Mouse (Mus musculus): ENCODE data around the gene Hdgfl3. TPM values are rescaled to one million over a fixed set of nuclear protein-coding genes. Genes with fewer than 3 reads are reported as not detected.

Hdgfl3 gene
- polyA plus RNA-seq, 1 experiment from 2014 or later = 24.0 TPM

DNA sequence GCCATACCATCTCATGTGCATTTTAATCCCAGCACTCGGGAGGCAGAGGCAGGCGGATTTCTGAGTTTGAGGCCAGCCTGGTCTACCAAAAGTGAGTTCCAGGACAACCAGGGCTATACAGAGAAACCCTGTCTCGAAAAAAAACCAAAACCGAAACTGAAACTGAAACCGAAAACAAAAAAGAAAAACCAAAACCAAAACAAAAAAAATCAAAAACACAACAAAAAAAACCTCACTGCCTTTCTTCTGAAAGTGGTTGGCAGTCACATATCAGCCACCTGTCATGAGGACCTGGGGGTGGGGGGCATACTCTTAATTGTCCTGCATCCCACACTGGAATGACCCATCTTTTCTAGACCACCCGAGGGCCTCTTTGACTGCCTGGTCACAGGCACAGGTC is 69.7 kb downstream of the Hdgfl3 start:
- no peak overlapping the region for H3K27ac ChIP-seq

DNA sequence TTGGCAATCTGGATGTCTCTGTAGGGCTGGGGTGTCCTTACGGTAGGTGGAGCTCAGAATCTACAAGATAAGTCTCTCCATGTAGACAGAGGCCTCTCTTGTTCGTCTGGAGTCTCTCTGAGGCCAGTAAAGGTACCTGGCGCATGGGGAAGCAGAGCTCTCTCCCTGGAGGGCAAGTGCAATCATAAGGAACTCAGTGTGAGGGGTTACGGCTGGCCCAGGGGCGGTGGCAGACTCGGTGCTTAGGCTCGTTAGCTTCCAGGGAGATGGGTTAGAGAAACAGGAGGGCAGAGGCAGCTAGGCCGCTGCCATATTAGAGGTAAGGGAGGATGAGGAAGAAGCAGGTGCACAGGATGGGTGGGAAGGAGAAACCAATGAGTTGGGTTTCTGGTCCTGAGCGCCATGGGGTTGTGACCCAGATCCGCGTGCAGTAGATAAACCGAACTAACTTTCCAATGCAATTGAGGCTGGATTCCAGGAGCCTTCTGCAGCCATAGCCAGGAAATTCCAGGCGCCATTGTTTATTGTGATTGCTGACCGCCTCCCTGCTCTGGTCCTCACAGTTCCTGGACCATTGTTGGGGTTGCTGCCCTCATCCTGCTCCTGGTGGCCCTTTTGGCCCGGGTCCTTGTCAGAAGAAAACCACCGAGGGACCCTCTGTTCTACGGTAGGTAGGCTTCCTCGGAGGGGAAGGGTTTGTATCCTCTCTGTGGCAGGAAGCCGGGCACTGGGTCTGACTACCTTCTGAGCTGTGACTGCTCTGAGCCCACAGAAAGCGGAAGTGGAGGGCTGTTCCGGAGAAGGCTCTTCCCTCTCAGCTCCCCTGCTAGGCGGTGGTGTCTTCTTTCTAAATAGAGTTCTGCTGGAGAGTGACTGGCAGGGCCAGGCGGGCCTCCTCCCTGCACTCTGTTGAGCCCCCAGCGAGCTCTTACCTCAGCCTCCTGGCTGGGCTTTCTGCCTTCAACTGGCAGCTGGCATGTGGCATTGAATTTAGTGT is 71.4 kb downstream of the Hdgfl3 start:
- H3K9me3 ChIP-seq = no peaks in the 10 kb centered on the region
- H3K4me3 ChIP-seq = no peak overlapping the region
- no peaks in the 10 kb centered on the region for H3K36me3 ChIP-seq
- peaks cover 49% of the 10 kb centered on the region for H3K27me3 ChIP-seq
- H3K4me2 ChIP-seq = no peak overlapping the region
- H3K4me1 ChIP-seq = peaks cover 11% of the 10 kb centered on the region
- 76% methylated on average over 24 of the region's 24 CpGs for WGBS
- H3K9ac ChIP-seq = no peak overlapping the region
- H3K27ac ChIP-seq = peak overlapping the region; percentile 7; the same call in 1 of the 2 replicates
- ATAC-seq (ENCODE audit: insufficient number of reproducible peaks, insufficient read depth, low FRiP score, low TSS enrichment, low read depth) = no peak

More for the DNA sequence above, 69.7 kb downstream of the Hdgfl3 start:
- ATAC-seq (ENCODE audit: insufficient number of reproducible peaks, insufficient read depth, low FRiP score, low TSS enrichment, low read depth) = no peak
- WGBS = 86% methylated on average over 6 of the region's 6 CpGs
- Histone ChIP-seq H3K4me1 (peaks cover 4% of the 10 kb centered on the region), H3K27me3 (peaks cover 32% of the 10 kb centered on the region), H3K4me2 (no peak overlapping the region), H3K9me3 (no peaks in the 10 kb centered on the region), H3K4me3 (no peak overlapping the region), H3K9ac (no peak overlapping the region), H3K36me3 (no peaks in the 10 kb centered on the region)

DNA sequence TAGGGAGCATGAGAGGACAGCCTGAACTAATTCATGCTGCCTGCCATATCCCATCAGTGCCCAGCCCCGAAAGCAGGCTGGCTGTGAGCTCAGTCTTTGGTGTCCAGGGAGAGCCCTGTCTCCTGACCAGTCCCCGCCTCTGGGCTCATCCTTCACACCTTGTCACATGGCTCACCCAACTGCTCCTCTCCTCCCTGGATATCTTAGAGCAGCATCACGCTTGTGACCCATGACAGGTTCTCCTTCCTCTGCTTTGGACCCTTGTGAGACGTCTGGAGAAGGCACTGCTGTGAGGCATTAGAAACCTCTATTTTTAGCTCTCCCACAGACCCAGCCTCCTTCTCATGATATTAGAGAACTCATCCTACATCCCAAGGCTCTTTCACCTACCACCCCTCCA is 72.4 kb downstream of the Hdgfl3 start:
- H3K36me3 ChIP-seq = no peaks in the 10 kb centered on the region
- H3K4me2 ChIP-seq = no peak overlapping the region
- no peaks in the 10 kb centered on the region for H3K9me3 ChIP-seq
- H3K4me3 ChIP-seq = no peak overlapping the region
- peaks cover 11% of the 10 kb centered on the region for H3K4me1 ChIP-seq
- H3K9ac ChIP-seq = no peak overlapping the region
- no peak overlapping the region for H3K27ac ChIP-seq
- peaks cover 59% of the 10 kb centered on the region for H3K27me3 ChIP-seq
- WGBS = 75% methylated on average over 4 of the region's 4 CpGs
- ATAC-seq (ENCODE audit: insufficient number of reproducible peaks, insufficient read depth, low FRiP score, low TSS enrichment, low read depth) = no peak

DNA sequence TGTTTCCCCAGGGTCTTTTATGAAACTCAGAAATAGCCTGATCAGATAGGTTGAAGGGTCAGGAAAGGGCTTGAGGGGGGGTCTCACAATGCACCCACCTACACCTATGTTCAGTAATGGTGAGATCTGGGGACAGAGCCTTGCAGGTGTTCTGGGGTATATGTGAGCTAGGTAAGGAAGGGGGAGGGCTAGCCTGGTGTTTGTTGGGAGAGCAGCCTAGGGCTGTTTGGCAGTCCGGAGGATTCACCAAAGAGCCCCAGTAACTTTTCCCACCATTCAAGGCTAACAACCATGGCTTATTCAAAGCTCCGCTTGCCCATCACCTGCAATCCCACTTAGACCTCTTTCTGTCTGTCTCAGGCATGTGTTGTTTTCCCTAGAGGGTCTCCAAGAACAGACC is 72.8 kb downstream of the Hdgfl3 start:
- Histone ChIP-seq H3K27me3 (peaks cover 62% of the 10 kb centered on the region), H3K4me1 (peaks cover 11% of the 10 kb centered on the region), H3K9me3 (no peaks in the 10 kb centered on the region), H3K36me3 (no peaks in the 10 kb centered on the region), H3K4me3 (no peak overlapping the region), H3K9ac (no peak overlapping the region), H3K27ac (no peak overlapping the region), H3K4me2 (no peak overlapping the region)
- 78% methylated on average over 2 of the region's 2 CpGs for WGBS
- ATAC-seq (ENCODE audit: insufficient number of reproducible peaks, insufficient read depth, low FRiP score, low TSS enrichment, low read depth) = no peak

DNA sequence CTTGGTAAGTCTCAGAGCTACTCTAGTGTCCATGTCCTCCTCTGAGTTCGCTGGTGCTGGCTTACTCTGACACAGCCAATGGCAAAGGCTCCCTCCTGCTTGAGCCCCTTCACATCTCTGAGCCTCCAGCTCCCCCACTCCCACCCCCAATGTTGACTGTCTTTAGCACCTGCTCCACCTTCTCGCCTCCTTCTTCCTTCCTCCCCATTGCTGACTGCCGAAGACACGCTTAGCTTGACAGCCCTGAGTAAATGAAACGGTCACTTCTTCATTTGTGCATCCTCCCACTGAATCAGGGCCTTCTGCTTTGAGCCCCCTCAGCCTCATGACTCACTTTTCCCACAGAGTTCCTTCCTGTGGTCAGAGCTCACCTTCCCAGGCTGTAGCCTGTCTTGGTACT is 73.3 kb downstream of the Hdgfl3 start:
- no peak for ATAC-seq (ENCODE audit: insufficient number of reproducible peaks, insufficient read depth, low FRiP score, low TSS enrichment, low read depth)
- no peaks in the 10 kb centered on the region for H3K36me3 ChIP-seq
- no peak overlapping the region for H3K4me2 ChIP-seq
- no peak overlapping the region for H3K4me3 ChIP-seq
- peaks cover 64% of the 10 kb centered on the region for H3K27me3 ChIP-seq
- no peaks in the 10 kb centered on the region for H3K9me3 ChIP-seq
- 78% methylated on average over 5 of the region's 5 CpGs for WGBS
- no peak overlapping the region for H3K27ac ChIP-seq
- H3K4me1 ChIP-seq = peaks cover 11% of the 10 kb centered on the region
- H3K9ac ChIP-seq = no peak overlapping the region

DNA sequence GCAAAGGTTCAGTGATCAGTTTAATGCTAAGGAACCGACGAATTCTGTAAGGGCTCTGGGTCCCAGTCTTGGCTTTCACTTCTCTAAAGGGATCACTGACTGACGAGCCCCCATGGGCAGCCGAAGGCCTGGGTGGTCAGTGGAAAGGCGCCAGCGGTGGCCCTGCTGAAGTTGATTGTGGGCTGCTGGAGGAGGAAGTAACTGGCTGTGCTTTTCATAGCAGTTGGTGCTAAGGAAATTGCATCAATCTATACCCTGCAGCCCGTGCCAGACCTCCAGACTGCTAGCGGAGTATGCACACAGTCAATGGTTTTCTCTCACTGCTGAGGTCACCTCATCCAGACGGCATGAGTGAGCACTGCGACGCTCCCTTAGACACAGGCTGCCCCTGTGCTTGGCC is 74.2 kb downstream of the Hdgfl3 start:
- Histone ChIP-seq H3K4me1 (peaks cover 11% of the 10 kb centered on the region), H3K4me3 (peak overlapping the region; percentile 68), H3K27me3 (peaks cover 64% of the 10 kb centered on the region), H3K36me3 (no peaks in the 10 kb centered on the region), H3K9me3 (no peaks in the 10 kb centered on the region), H3K27ac (no peak overlapping the region), H3K4me2 (peak overlapping the region; percentile 96), H3K9ac (no peak overlapping the region)
- 48% methylated on average over 11 of the region's 11 CpGs for WGBS
- no peak for ATAC-seq (ENCODE audit: insufficient number of reproducible peaks, insufficient read depth, low FRiP score, low TSS enrichment, low read depth)

DNA sequence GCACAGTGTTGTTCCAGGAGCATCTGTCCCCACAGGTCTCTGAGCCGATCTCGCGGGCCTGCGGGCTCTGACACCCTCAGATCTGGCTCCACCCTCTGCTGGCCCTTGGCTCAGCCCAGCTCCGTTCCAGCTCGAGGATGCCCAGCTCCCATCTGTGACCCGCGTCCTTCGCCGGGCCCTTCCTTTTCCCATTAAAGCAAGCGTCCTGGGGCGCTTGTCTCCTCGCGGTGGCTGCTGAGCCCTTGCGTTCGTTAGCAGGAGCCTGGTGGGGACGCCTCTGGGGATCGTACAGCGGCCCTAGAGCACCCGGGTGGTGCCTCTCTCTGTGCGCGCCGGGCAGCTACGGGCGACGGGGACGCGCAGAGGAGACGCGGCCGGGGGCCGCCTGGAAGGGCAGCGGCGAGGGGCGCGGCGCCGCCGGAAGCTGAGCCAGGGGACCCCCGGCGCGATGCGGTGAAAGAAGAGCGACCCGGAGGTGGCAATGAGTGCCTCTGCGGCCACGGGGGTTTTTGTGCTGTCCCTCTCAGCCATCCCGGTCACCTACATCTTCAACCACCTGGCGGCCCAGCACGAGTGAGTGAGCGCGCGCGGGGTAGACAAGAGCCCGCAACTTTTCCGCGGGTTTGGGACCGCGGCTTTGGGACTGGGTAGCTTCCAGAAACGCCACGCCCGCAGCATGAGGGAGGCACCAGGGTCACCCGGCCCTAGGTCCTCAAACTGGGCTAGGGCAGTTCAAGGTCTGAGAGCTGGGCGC is 75.1 kb downstream of the Hdgfl3 start, which contains the start of gene Tm6sf1:
TSS of gene Tm6sf1 (plus strand) at position 34 of the 754 bp plus-strand sequence.
- no peak for ATAC-seq (ENCODE audit: insufficient number of reproducible peaks, insufficient read depth, low FRiP score, low TSS enrichment, low read depth)
- WGBS = under 1% methylated on average over 64 of the region's 64 CpGs
- H3K27ac ChIP-seq = no peak within 1 kb of the TSS

DNA sequence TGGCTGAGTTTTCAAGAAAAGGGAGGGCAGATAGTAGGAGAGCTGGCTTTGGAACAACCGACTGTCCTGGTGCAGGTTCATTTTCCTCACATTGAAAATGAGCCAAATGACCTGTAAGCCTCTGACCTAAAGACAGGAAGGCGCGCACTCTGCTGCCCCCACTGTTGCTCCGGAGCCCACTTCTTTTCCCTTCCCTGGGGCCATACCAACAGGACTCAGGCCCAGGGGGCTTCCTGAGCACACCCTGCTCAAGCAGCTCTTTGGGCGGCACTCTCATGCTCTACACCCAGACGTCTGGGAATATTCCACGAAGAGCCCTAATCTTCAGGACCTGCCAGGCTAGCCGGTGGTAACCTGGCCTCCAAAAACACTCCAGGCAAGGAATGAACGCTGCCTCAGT is 76.0 kb downstream of the Hdgfl3 start:
- Histone ChIP-seq H3K27me3 (peaks cover 64% of the 10 kb centered on the region), H3K9me3 (no peaks in the 10 kb centered on the region), H3K4me2 (peak overlapping the region; percentile 96), H3K36me3 (no peaks in the 10 kb centered on the region), H3K27ac (no peak overlapping the region), H3K9ac (no peak overlapping the region), H3K4me3 (peak overlapping the region; percentile 68), H3K4me1 (peaks cover 11% of the 10 kb centered on the region)
- ATAC-seq (ENCODE audit: insufficient number of reproducible peaks, insufficient read depth, low FRiP score, low TSS enrichment, low read depth) = no peak
- WGBS = 8% methylated on average over 9 of the region's 9 CpGs

More for the DNA sequence above, 75.1 kb downstream of the Hdgfl3 start, which contains the start of gene Tm6sf1:
- peak within 1 kb of the TSS; percentile 96 for H3K4me2 ChIP-seq
- no peaks in the 10 kb centered on the region for H3K9me3 ChIP-seq
- H3K4me3 ChIP-seq = peak within 1 kb of the TSS; percentile 68
- H3K36me3 ChIP-seq = no peaks in the 10 kb centered on the region
- H3K4me1 ChIP-seq = peaks cover 11% of the 10 kb centered on the region
- H3K27me3 ChIP-seq = peaks cover 64% of the 10 kb centered on the region
- H3K9ac ChIP-seq = peak within 1 kb of the TSS; percentile 68

DNA sequence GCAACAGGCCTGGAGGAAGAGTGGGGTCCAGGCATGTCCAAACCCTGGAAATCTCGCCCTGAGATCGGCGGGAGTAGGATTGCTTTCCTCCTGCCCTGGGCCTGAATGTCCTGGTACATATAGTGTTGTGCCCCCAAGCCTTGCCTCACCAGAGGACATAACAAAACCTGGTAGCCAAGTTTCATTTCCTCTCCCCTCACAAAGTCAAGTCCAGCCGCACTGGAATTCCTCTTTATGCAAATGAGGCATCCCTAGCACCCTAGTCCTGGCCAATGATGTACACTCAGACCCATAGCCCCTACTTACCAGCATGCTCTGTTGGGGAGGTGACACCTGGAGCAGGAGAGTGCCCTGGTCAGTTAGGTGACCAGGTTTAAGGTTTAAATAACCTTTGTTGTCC is 78.1 kb downstream of the Hdgfl3 start:
- no peak for ATAC-seq (ENCODE audit: insufficient number of reproducible peaks, insufficient read depth, low FRiP score, low TSS enrichment, low read depth)
- H3K4me3 ChIP-seq = no peak overlapping the region
- H3K4me1 ChIP-seq = peaks cover 11% of the 10 kb centered on the region
- H3K9ac ChIP-seq = no peak overlapping the region
- peaks cover 49% of the 10 kb centered on the region for H3K27me3 ChIP-seq
- H3K4me2 ChIP-seq = no peak overlapping the region
- H3K9me3 ChIP-seq = no peaks in the 10 kb centered on the region
- WGBS = 61% methylated on average over 4 of the region's 4 CpGs
- no peak overlapping the region for H3K27ac ChIP-seq
- H3K36me3 ChIP-seq = no peaks in the 10 kb centered on the region

DNA sequence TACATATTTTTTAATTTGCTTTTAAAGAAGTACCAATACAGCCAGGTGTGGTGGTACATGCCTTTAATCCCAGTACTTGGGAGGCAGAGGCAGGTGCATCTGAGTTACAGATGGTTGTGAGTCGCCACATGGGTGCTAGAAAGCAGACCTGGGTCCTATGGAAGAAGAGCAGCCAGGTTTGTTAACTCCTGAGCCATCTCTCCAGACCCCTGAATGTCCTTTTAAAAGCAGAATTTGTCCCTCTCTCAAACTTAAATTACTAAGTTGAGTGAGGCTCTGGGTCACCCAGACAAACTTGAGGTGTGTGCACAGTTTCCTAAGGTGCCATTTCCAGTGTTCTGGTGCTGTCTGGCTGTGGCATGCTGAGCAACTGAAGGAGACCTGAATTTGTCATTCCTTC is 78.6 kb downstream of the Hdgfl3 start, which contains the start of gene Gm10160:
TSS of gene Gm10160 (minus strand) at position 101 of the 400 bp plus-strand sequence.
- H3K36me3 ChIP-seq = no peaks in the 10 kb centered on the region
- ATAC-seq (ENCODE audit: insufficient number of reproducible peaks, insufficient read depth, low FRiP score, low TSS enrichment, low read depth) = no peak
- WGBS = 83% methylated on average over 1 of the region's 1 CpGs
- no peak within 1 kb of the TSS for H3K27ac ChIP-seq
- no peak within 1 kb of the TSS for H3K9ac ChIP-seq
- no peak within 1 kb of the TSS for H3K4me2 ChIP-seq
- H3K9me3 ChIP-seq = no peaks in the 10 kb centered on the region
- H3K27me3 ChIP-seq = peaks cover 44% of the 10 kb centered on the region
- H3K4me3 ChIP-seq = no peak within 1 kb of the TSS
- H3K4me1 ChIP-seq = peaks cover 11% of the 10 kb centered on the region

DNA sequence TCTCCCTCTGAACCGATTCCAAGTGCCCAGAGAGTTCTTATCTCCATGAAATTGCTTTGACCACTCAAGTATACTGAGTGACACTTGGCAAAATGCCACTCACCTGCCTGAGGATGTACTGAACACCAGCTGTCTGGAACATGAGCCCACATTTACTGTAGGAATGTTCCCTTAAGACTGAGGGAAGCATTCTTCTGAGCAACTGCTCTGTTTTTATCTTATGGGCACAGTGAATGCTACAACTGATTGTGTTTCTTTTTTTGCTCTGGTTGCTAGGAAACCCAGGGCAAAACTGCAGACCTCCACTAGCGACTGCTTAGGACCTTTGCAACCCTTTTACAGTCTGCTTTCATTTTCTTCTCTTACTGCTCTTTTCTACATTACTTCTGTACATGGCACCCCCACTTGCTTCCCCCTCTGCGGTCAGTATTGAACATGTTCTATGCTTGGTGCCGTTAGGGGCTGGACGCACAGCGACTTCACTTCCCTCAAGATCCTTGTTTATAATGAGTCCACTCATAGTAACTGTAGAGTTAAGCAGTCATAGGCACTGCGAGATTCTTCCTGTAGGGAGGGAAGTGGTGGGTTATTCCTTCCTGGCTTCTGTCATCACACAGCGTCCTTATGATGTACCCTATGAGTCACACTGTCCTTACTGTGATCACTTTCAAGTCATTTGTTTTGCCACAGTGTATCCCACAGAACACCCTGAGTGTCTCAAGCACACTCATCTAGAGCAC is 79.5 kb downstream of the Hdgfl3 start:
- ATAC-seq (ENCODE audit: insufficient number of reproducible peaks, insufficient read depth, low FRiP score, low TSS enrichment, low read depth) = no peak
- WGBS = 71% methylated on average over 8 of the region's 8 CpGs
- H3K9ac ChIP-seq = no peak overlapping the region
- no peaks in the 10 kb centered on the region for H3K9me3 ChIP-seq
- H3K36me3 ChIP-seq = no peaks in the 10 kb centered on the region
- H3K4me2 ChIP-seq = no peak overlapping the region
- H3K4me1 ChIP-seq = peaks cover 11% of the 10 kb centered on the region
- H3K4me3 ChIP-seq = no peak overlapping the region
- peaks cover 34% of the 10 kb centered on the region for H3K27me3 ChIP-seq
- no peak overlapping the region for H3K27ac ChIP-seq
